Mouse (Mus musculus): ENCODE measurements around the gene Dab1.

DNA sequence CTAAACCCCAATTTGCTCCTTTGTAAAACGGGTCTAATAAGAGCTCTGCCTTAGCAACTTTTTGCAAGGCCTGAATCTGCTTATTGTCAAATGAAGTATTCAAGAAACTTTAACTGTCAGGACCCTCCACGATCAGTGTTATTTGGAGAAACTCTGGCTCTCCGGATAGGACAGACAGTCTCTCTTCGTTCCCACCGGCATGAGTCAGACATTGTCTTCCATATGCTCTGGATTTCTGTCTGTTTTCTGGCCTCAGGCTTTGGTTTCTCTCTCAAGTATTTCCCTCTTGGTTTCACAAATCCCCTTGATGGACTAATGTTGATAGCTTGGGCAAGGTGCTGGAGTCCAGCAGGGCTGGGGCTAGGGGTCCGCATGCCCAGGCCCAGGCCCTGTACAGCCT is 59.3 kb downstream of the Dab1 start:
- TF ChIP-seq CTCF (IDR thresholded peaks at IDR 0.05; ENCODE audit: control insufficient read depth, insufficient read depth, low read length) (no peak), POLR2A (IDR thresholded peaks at IDR 0.05; ENCODE audit: borderline replicate concordance, control insufficient read depth, low read depth, low read length) (no peak)
